Mouse (Mus musculus) kidney, embryonic 16.5 days (tissue): ENCODE results near the gene Pold1. TPM values are rescaled to one million over a fixed set of nuclear protein-coding genes. Genes with fewer than 3 reads are reported as not detected.
A peak's percentile ranks its signal among the peaks of the same experiment; 100 is the strongest.

Experiments
- ATAC-seq: fragments of 200-750 bp; cut with Nextera tagmentation; 2 replicates; pipeline ENCODE4 v1.8.0; 2017; ENCODE audit warnings: moderate TSS enrichment; ENCODE audit not compliant: low FRiP score, low TSS enrichment
- H3K27ac ChIP-seq: fragments of 300-500 bp; sonication (generic); 2 replicates; pipeline ENCODE4 v1.5.1; 2014; ENCODE audit warnings: low read length
- H3K27me3 ChIP-seq: fragments of 300-500 bp; sonication (generic); 2 replicates; pipeline ENCODE4 v1.6.1; 2014; ENCODE audit warnings: low read length, control low read depth, mixed read lengths; ENCODE audit not compliant: insufficient read depth
- H3K36me3 ChIP-seq: fragments of 300-500 bp; sonication (generic); 2 replicates; pipeline ENCODE4 v1.6.1; 2014; ENCODE audit warnings: low read length, control low read depth, mixed read lengths; ENCODE audit not compliant: insufficient read depth
- H3K4me1 ChIP-seq: fragments of 300-500 bp; sonication (generic); 2 replicates; pipeline ENCODE4 v1.6.1; 2014; ENCODE audit warnings: low read length, control low read depth, mixed read lengths; ENCODE audit not compliant: insufficient read depth
- H3K4me2 ChIP-seq: fragments of 300-500 bp; sonication (generic); replicated peaks from 2 replicates; pipeline ENCODE4 v1.6.1; 2014; ENCODE audit warnings: low read depth, low read length
- H3K4me3 ChIP-seq: fragments of 300-500 bp; sonication (generic); 2 replicates; pipeline ENCODE4 v1.5.1; 2014; ENCODE audit warnings: mild to moderate bottlenecking, low read length
- H3K9ac ChIP-seq: fragments of 300-500 bp; sonication (generic); replicated peaks from 2 replicates; pipeline ENCODE4 v1.6.1; 2014; ENCODE audit warnings: low read length
- H3K9me3 ChIP-seq: fragments of 300-500 bp; sonication (generic); 2 replicates; pipeline ENCODE4 v1.6.1; 2016; ENCODE audit warnings: low read length, control low read depth
- WGBS: fragments of 180-500 bp; shearing (Covaris S2); extraction: QIAGEN DNeasy Blood & Tissue Kit; methylation state at CpG from one replicate; pipeline ENCODE4 v1.1.7; 2014; 5-methylcytosine and 5-hydroxymethylcytosine counted together
- polyA plus RNA-seq: library from polyadenylated mRNA; unstranded; fragments of >200 nt; fragmentation: Nextera tagmentation; extraction: Ambion mirVana; gene quantifications from 2 replicates; pipeline ENCODE4 v1.2.1, GENCODE M21; 2015

Gene Pold1
- polyA plus RNA-seq, 1 experiment from 2014 or later = 105 TPM

DNA sequence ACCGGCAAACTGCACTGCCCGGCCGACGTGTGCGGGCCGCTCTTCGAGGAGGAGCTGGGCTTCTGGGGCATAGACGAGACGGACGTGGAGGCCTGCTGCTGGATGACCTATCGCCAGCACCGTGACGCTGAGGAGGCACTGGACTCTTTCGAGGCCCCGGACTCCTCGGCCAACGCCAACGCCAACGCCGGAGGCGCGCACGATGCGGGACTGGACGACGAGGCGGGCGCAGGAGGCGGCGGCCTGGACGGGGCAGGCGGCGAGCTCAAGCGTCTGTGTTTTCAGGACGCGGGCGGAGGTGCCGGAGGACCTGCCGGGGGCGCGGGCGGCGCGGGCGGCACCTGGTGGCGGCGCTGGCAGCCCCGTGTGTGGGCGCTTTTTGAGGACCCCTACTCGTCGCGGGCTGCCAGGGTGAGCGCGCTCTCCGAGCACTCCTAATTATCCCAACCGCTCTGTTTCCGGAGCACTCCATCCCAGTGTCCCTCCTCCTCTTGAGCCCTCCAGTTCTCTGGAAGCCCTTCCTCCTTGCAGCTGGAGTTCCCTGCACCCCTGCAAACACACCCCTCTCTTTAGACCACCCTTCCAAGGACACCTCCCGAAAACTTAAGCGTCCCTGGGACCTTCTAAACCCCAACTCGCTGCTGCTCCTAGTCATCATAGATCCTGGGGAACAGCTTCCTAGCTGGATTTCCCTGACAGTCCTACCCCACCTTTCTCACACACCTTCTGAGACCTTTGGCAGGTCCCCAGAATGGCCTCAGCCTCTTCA, 42.9 kb upstream of the Pold1 start:
- Histone ChIP-seq H3K27me3 (peaks cover 76% of the 10 kb centered on the region), H3K9ac (0 out of 2 replicates have a peak overlapping the region, but pooled peaks have one; percentile 60), H3K4me1 (peaks cover 32% of the 10 kb centered on the region), H3K27ac (no peak overlapping the region), H3K36me3 (no peaks in the 10 kb centered on the region), H3K9me3 (no peaks in the 10 kb centered on the region), H3K4me3 (peak overlapping the region; percentile 57), H3K4me2 (peak overlapping the region; percentile 99)
- no peak for ATAC-seq
- under 1% methylated on average over 46 of the region's 60 CpGs for WGBS

DNA sequence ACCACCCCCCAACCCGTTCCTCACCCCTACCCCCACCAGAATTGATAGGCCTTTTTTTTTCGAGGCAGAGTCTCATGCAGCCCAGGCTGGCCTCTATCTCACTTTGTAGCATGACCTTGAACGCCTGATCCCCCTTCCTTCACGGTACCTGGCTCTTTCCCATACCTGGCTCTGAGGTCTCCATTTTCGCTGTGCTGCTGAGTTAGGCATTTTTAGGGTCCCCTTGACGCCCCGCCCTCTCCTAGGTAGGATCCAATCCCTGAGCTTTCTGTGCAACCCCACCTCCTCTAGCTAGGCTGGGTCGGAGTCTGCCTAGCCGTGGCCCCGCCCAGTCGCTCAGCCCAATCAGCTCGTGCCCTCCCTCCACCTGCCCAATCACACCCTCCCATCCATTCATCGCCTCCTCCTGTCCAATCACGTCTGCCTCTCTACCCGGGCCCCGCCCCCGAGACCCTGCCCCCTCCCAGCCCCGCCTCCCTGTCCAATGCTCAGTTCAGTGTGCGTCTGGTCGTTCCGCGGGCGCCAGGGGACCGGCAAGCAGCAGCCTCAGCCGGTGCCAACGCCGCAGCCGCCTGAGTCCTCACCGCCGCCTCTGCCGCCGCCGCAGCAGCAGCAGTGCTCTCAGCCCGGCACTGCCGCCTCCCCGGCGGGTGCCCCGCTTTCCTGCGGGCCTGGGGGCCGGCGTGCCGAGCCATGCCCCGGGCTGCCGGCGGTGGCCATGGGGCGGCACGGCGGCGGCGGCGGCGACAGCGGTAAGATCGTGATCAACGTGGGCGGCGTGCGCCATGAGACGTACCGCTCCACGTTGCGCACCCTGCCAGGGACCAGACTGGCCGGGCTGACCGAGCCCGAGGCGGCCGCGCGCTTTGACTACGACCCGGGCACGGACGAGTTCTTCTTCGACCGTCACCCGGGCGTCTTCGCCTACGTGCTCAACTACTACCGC, 42.0 kb upstream of the Pold1 start, which contains the start of gene Kcnc3:
TSS of gene Kcnc3 (plus strand) at position 263 of the 946 bp plus-strand sequence.
- H3K27me3 ChIP-seq = peaks cover 84% of the 10 kb centered on the region
- peaks cover 32% of the 10 kb centered on the region for H3K4me1 ChIP-seq
- H3K36me3 ChIP-seq = no peaks in the 10 kb centered on the region
- H3K9ac ChIP-seq = peak within 1 kb of the TSS; percentile 60
- ATAC-seq = peak; percentile 93
- peak within 1 kb of the TSS; percentile 99 for H3K4me2 ChIP-seq
- H3K4me3 ChIP-seq = peak within 1 kb of the TSS; percentile 57
- H3K9me3 ChIP-seq = no peaks in the 10 kb centered on the region
- H3K27ac ChIP-seq = no peak within 1 kb of the TSS
- under 1% methylated on average over 73 of the region's 80 CpGs for WGBS

DNA sequence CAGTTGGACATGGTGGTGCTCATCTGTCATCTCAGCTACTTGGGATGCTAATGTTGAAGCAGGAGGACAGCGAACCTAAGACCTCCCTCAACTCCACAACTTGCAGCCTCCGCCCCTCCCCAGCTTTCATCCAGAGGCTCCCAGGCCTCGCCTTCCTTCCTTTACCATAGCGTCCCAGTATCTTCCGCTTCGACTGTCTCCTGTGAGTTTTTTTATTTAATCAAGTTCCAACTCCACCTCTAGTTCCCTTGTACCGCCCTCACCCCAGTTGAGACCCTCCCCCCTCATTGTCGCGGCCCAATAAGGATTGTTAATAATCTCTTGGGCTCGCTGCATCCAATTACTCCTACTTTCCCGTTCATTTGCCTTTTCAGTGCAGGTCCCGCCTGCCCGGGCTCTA, 41.3 kb upstream of the Pold1 start:
- no peak overlapping the region for H3K9ac ChIP-seq
- H3K4me1 ChIP-seq = peaks cover 32% of the 10 kb centered on the region
- H3K27me3 ChIP-seq = peaks cover 92% of the 10 kb centered on the region
- no peak for ATAC-seq
- no peak overlapping the region for H3K27ac ChIP-seq
- H3K9me3 ChIP-seq = no peaks in the 10 kb centered on the region
- no peaks in the 10 kb centered on the region for H3K36me3 ChIP-seq
- 2% methylated on average over 13 of the region's 13 CpGs for WGBS
- H3K4me2 ChIP-seq = peak overlapping the region; percentile 99
- H3K4me3 ChIP-seq = peak overlapping the region; percentile 57

DNA sequence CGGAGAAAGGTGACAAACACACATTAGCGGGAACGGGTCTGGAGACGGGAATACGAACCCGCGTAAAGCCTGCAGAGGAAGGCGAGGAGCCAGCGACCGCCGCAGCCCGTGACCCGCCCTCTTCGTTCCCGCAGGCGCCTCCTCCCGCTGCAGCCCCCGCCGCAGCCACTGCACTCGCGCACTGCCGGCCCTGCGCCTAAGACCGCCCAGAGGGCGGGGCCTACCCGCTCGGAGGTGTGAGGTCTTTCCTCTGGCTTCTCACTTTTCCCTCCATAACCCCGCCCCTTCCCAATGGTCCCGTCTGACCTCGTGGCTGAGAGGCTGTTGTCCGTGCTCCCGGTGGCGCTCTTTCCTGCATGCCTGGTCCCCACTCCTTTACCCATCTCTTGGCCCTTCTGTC, 40.5 kb upstream of the Pold1 start:
- under 1% methylated on average over 33 of the region's 33 CpGs for WGBS
- Histone ChIP-seq H3K4me3 (peak overlapping the region; percentile 45), H3K4me2 (peak overlapping the region; percentile 99), H3K4me1 (peaks cover 32% of the 10 kb centered on the region), H3K36me3 (no peaks in the 10 kb centered on the region), H3K27ac (no peak overlapping the region), H3K9me3 (no peaks in the 10 kb centered on the region), H3K27me3 (peaks cover 90% of the 10 kb centered on the region), H3K9ac (peak overlapping the region; percentile 38)
- ATAC-seq = peak; percentile 28; the same call in 1 of the 2 replicates

DNA sequence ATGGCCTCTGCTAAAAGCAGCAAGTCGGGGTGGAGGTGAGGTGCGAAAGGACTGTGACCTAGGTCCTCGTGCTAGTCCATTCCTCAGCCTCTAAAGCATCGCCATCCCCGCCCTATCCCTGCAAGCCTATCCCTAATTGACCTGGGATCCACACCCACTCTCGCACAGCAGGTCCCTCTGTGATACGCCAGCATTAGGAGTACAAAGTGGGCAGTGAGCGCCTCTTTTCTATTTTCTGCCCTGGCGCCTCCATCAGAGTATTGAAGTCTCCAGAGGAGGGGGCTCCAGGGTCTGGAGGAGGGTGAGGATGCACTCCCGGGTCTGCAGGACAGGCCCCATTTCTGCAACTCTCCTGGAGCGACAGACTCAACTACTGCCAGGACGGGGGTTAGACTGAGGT, 39.7 kb upstream of the Pold1 start:
- H3K9ac ChIP-seq = no peak overlapping the region
- no peaks in the 10 kb centered on the region for H3K9me3 ChIP-seq
- no peaks in the 10 kb centered on the region for H3K36me3 ChIP-seq
- H3K4me3 ChIP-seq = peak overlapping the region; percentile 45; the same call in 1 of the 2 replicates
- no peak for ATAC-seq
- H3K4me2 ChIP-seq = peak overlapping the region; percentile 99
- H3K27ac ChIP-seq = no peak overlapping the region
- peaks cover 86% of the 10 kb centered on the region for H3K27me3 ChIP-seq
- 4% methylated on average over 12 of the region's 12 CpGs for WGBS
- peaks cover 30% of the 10 kb centered on the region for H3K4me1 ChIP-seq

DNA sequence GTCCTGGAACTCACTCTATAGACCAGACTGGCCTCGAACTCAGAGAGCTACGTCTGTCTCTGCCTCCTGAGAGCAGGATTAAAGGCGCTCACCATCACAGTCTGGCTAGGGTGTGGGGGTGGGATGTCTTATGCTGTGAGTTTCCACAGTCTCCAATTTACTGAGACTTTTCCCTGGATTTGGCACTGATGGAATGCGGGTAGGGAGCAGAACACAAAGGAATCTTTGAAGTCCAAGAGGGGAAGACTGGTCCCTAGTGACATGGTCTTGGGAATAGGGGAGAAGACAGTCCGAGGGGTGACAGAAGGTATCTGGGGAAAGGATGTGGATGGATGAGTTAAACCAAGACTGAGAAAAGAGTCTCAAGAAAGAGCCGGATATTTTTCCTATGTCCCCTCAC, 39.0 kb upstream of the Pold1 start:
- WGBS = 42% methylated on average over 6 of the region's 6 CpGs
- H3K27me3 ChIP-seq = peaks cover 83% of the 10 kb centered on the region
- H3K36me3 ChIP-seq = no peaks in the 10 kb centered on the region
- H3K4me2 ChIP-seq = no peak overlapping the region
- H3K9ac ChIP-seq = no peak overlapping the region
- ATAC-seq = no peak
- H3K4me3 ChIP-seq = no peak overlapping the region; the same call in 1 of the 2 replicates
- H3K27ac ChIP-seq = no peak overlapping the region
- no peaks in the 10 kb centered on the region for H3K9me3 ChIP-seq
- H3K4me1 ChIP-seq = peaks cover 30% of the 10 kb centered on the region

DNA sequence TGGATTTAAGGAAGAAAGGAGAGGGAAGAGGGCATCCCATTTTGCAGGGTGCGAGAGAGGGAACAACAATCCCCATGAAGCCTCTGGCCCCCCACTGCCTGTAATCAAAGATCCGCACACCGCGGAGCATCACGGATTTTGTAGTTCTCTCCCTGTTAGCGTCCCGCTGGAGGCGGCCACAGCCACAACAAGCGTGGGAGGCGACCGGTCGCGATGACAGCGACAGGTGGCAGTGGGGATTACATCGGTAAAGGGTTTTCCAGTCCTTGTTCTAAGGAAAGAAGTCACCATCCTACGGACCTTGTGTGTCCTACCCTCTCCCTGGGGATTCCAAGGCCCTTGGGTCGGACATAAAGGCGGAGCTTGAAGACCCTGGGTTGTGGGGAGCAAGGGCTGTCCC, 38.3 kb upstream of the Pold1 start:
- under 1% methylated on average over 18 of the region's 18 CpGs for WGBS
- Histone ChIP-seq H3K27ac (no peak overlapping the region), H3K4me3 (peak overlapping the region; percentile 38), H3K4me1 (peaks cover 30% of the 10 kb centered on the region), H3K4me2 (peak overlapping the region; percentile 44), H3K36me3 (no peaks in the 10 kb centered on the region), H3K27me3 (peaks cover 77% of the 10 kb centered on the region), H3K9me3 (no peaks in the 10 kb centered on the region), H3K9ac (no peak overlapping the region)
- no peak for ATAC-seq

DNA sequence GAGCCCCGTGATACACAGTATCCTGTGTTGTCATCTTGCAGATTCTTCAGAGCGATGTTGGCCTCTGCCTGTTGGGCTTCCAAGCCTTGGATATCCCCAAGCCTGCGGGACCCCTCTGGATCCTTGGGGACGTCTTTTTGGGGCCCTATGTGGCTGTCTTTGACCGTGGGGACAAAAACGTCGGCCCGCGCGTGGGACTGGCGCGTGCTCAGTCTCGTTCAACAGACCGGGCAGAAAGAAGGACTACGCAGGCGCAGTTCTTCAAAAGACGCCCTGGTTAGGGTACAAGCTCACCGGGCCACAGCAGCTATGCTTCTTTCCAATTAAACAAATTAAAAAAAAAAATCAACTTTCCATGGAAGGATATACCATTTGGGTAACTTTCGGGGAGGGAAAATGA, 37.9 kb upstream of the Pold1 start:
- Histone ChIP-seq H3K9ac (no peak overlapping the region), H3K9me3 (no peaks in the 10 kb centered on the region), H3K4me3 (peak overlapping the region; percentile 38), H3K4me2 (peak overlapping the region; percentile 44), H3K27me3 (peaks cover 76% of the 10 kb centered on the region), H3K36me3 (no peaks in the 10 kb centered on the region), H3K27ac (no peak overlapping the region), H3K4me1 (peaks cover 30% of the 10 kb centered on the region)
- WGBS = 9% methylated on average over 19 of the region's 19 CpGs
- no peak for ATAC-seq

DNA sequence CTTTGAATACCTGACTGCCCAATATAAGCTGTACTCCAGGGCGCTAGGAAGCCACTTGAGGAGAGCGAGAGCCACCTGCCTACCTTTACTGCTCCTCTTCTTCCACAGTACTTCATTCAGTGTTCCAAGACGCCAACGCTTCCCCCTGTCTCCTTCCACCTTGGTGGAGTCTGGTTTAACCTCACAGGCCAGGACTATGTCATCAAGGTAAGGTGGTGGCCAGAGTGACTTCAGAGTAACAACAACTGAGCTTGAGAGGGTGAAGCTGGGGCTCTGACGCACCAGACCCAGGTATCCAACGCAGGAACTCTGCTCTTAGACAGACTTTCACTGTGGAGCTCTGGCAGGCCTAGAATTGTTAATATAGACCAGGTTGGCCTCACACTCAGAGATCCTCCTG, 37.0 kb upstream of the Pold1 start:
- ATAC-seq = no peak
- H3K36me3 ChIP-seq = no peaks in the 10 kb centered on the region
- no peak overlapping the region for H3K4me3 ChIP-seq
- H3K4me1 ChIP-seq = peaks cover 25% of the 10 kb centered on the region
- no peak overlapping the region for H3K27ac ChIP-seq
- H3K9ac ChIP-seq = no peak overlapping the region
- H3K27me3 ChIP-seq = peaks cover 68% of the 10 kb centered on the region
- 96% methylated on average over 6 of the region's 6 CpGs for WGBS
- H3K9me3 ChIP-seq = no peaks in the 10 kb centered on the region
- no peak overlapping the region for H3K4me2 ChIP-seq
